Mouse (Mus musculus): ENCODE measurements around the gene Olfr1390. TPM values are rescaled to one million over a fixed set of nuclear protein-coding genes. Genes with fewer than 3 reads are reported as not detected.

Olfr1390 gene
- not detected in 2 replicates for polyA plus RNA-seq (2015; fragmentation: Nextera tagmentation; extraction: Ambion mirVana)

DNA sequence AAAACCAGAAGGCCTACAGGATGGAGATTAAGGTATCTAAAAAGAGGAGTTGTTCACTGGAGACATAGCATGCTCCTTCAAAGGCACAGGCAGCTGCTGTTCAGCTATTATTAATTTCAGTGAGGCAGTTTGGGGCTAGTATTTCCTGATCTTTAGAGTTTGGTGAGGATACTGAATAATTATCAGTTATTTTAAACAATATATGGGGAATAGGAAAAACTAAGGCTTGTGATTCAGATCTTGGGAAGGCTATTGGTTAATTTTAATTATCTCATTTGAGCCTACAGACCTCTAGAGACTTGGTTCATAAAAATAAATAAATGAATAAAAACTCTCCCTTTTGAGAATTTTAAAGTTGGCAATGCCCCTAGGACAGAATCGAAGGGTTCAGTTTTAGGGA lies at the start of gene Olfr1390:
Gene Olfr1390 (plus strand): TSS at position 301 of the 400 bp plus-strand sequence.

DNA sequence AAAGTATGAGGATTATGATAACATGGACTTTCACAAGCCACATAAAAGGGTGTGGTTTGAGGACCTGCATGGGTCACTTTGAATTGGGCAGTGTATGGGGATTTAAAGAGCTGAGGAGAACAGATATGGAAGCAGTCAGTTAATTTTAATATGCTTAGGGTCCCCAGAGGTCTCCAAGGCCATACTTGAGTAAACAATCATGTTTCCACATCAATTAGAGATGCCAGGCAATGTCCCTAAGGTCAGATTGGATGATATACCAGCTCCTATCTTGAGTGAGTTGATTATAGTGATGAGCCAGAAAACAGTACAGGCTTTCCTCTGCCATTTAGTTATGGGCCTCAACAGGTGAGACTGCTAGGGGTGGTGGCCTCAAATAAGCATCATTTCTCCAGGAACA lies 30.5 kb upstream of the Olfr1390 start, which contains the start of gene Olfr10:
Gene Olfr10 (plus strand): TSS at position 301 of the 400 bp plus-strand sequence.

DNA sequence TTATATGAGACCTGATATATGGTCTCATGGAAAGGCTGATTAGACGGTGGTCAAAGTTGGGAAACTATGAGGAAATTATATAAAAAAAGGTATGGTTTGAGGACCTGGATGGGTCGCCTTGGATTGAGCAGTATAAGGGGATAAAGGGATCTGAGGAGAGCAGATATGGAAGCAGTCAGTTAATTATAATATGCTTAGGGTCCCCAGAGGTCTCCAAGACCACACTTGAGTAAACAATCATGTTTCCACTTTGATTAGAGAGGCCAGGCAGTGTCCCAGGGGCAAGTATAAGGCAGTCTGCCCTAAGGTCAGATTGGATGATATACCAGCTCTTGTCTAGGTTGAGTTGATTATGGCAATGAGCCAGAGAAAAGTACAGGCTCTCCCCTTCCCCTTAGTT lies 12.5 kb upstream of the Olfr1390 start, which contains the start of gene Olfr1391:
Gene Olfr1391 (plus strand): TSS at position 301 of the 400 bp plus-strand sequence.

Other genes starting within 250 kb of the Olfr1390 start
- gene Olfr1396, start 220.3 kb upstream of the Olfr1390 start, polyA plus RNA-seq (2015; fragmentation: Nextera tagmentation; extraction: Ambion mirVana) = 0.12 and 0.13 TPM in 2 replicates
- not detected in 2 replicates for gene Olfr1395, start 192.9 kb upstream of the Olfr1390 start, polyA plus RNA-seq (2015; fragmentation: Nextera tagmentation; extraction: Ambion mirVana)
- gene Olfr1394, start 180.8 kb upstream of the Olfr1390 start, polyA plus RNA-seq (2015; fragmentation: Nextera tagmentation; extraction: Ambion mirVana) = not detected in 2 replicates
- 3.6 and 4.6 TPM in 2 replicates for gene Btnl9, start 148.0 kb upstream of the Olfr1390 start, polyA plus RNA-seq (2015; fragmentation: Nextera tagmentation; extraction: Ambion mirVana)
- gene Zfp62, start 131.9 kb upstream of the Olfr1390 start, polyA plus RNA-seq (2015; fragmentation: Nextera tagmentation; extraction: Ambion mirVana) = 13.0 and 14.6 TPM in 2 replicates
- 37.9 and 43.1 TPM in 2 replicates for gene Mgat1, start 91.0 kb upstream of the Olfr1390 start, polyA plus RNA-seq (2015; fragmentation: Nextera tagmentation; extraction: Ambion mirVana)
- 0.09 TPM in 1 of 2 replicates, not detected in the other for gene Olfr1393, start 56.9 kb upstream of the Olfr1390 start, polyA plus RNA-seq (2015; fragmentation: Nextera tagmentation; extraction: Ambion mirVana)
- not detected in 2 replicates for gene Olfr1392, start 49.9 kb upstream of the Olfr1390 start, polyA plus RNA-seq (2015; fragmentation: Nextera tagmentation; extraction: Ambion mirVana)
- gene Olfr10, start 30.4 kb upstream of the Olfr1390 start, polyA plus RNA-seq (2015; fragmentation: Nextera tagmentation; extraction: Ambion mirVana) = not detected in 2 replicates
- gene Olfr1391, start 12.4 kb upstream of the Olfr1390 start, polyA plus RNA-seq (2015; fragmentation: Nextera tagmentation; extraction: Ambion mirVana) = not detected in 2 replicates
- not detected in 2 replicates for gene Olfr1389, start 87.9 kb downstream of the Olfr1390 start, polyA plus RNA-seq (2015; fragmentation: Nextera tagmentation; extraction: Ambion mirVana)
- not detected in 2 replicates for gene Olfr1388, start 101.4 kb downstream of the Olfr1390 start, polyA plus RNA-seq (2015; fragmentation: Nextera tagmentation; extraction: Ambion mirVana)
- gene Olfr1387, start 120.2 kb downstream of the Olfr1390 start, polyA plus RNA-seq (2015; fragmentation: Nextera tagmentation; extraction: Ambion mirVana) = not detected in 2 replicates
- not detected in 2 replicates for gene Olfr1386, start 129.9 kb downstream of the Olfr1390 start, polyA plus RNA-seq (2015; fragmentation: Nextera tagmentation; extraction: Ambion mirVana)
- not detected in 2 replicates for gene Olfr1385, start 153.9 kb downstream of the Olfr1390 start, polyA plus RNA-seq (2015; fragmentation: Nextera tagmentation; extraction: Ambion mirVana)
- not detected in 2 replicates for gene Olfr1384, start 171.5 kb downstream of the Olfr1390 start, polyA plus RNA-seq (2015; fragmentation: Nextera tagmentation; extraction: Ambion mirVana)
- not detected in 2 replicates for gene Olfr1383, start 184.5 kb downstream of the Olfr1390 start, polyA plus RNA-seq (2015; fragmentation: Nextera tagmentation; extraction: Ambion mirVana)
- gene Olfr1382, start 193.1 kb downstream of the Olfr1390 start, polyA plus RNA-seq (2015; fragmentation: Nextera tagmentation; extraction: Ambion mirVana) = not detected in 2 replicates
- gene Olfr1381, start 208.3 kb downstream of the Olfr1390 start, polyA plus RNA-seq (2015; fragmentation: Nextera tagmentation; extraction: Ambion mirVana) = not detected in 2 replicates
- gene Olfr1380, start 221.7 kb downstream of the Olfr1390 start, polyA plus RNA-seq (2015; fragmentation: Nextera tagmentation; extraction: Ambion mirVana) = not detected in 2 replicates